In genomic region chr2:11416122-11416521, GRCm38 (mm10) we compare ENCODE assay signal across 1 mouse cellular context.
TF ChIP-seq lines count a peak whose summit lies in the region.

No protein-coding gene starts in this region.

TF ChIP-seq in CH12.LX, 34 proteins besides CTCF, POLR2A, EP300 and RAD21 (continued from another document):
- peak; percentile 81 for TF ChIP-seq MEF2A (IDR thresholded peaks at IDR 0.05; ENCODE audit: borderline replicate concordance, low read depth, low read length)
- no peak for TF ChIP-seq PAX5 (IDR thresholded peaks at IDR 0.05; ENCODE audit: low read length)
- TF ChIP-seq ZKSCAN1 (IDR thresholded peaks at IDR 0.05; ENCODE audit: borderline replicate concordance, low read depth, low read length), result no peak
- peak; percentile 80 for TF ChIP-seq JUND (conservative IDR thresholded peaks at IDR 0.05; ENCODE audit: low read depth, low read length)
- TF ChIP-seq NRF1 (IDR thresholded peaks at IDR 0.05; ENCODE audit: low read depth, low read length), result no peak
- no peak for TF ChIP-seq USF2 (conservative IDR thresholded peaks at IDR 0.05; ENCODE audit: low read depth, low read length)
- peak; percentile 59; the same call in 1 of the 2 replicates for TF ChIP-seq MXI1 (IDR thresholded peaks at IDR 0.05; ENCODE audit: low read depth, low read length)
- TF ChIP-seq CHD2 (IDR thresholded peaks at IDR 0.05; ENCODE audit: low read length), result peak; percentile 62; the same call in 1 of the 2 replicates
- TF ChIP-seq KAT2A (IDR thresholded peaks at IDR 0.05; ENCODE audit: insufficient replicate concordance, low read length), result no peak
- no peak for TF ChIP-seq CHD1 (IDR thresholded peaks at IDR 0.05; ENCODE audit: low read depth, low read length)
- TF ChIP-seq GABPA (IDR thresholded peaks at IDR 0.05; ENCODE audit: insufficient replicate concordance, low read depth, low read length), result no peak
